Mouse (Mus musculus) CH12.LX (cell line): ENCODE data around the gene Map3k14.

Experiments
- CTCF ChIP-seq, 2 experiments: IDR thresholded peaks in 1 of 2; conservative IDR thresholded peaks in 1 of 2; 2 replicates each; pipeline ENCODE4 v1.5.1; 2011 to 2012; ENCODE audit warnings: low read depth in 2 of 2, low read length in 2 of 2, improper control_type of control experiment in 1 of 2, inconsistent platforms in 1 of 2, mild to moderate bottlenecking in 1 of 2, moderate library complexity in 1 of 2
- E2F4 ChIP-seq: IDR thresholded peaks from 2 replicates; pipeline ENCODE4 v1.6.1; 2011; ENCODE audit warnings: low read depth, low read length, improper control_type of control experiment; ENCODE audit not compliant: insufficient replicate concordance
- ELF1 ChIP-seq: IDR thresholded peaks from 2 replicates; pipeline ENCODE4 v1.6.1; 2014; ENCODE audit warnings: low read depth, mild to moderate bottlenecking, inconsistent platforms, low read length, improper control_type of control experiment
- EP300 ChIP-seq: IDR thresholded peaks from 2 replicates; pipeline ENCODE4 v1.6.1; 2011; ENCODE audit warnings: low read length, improper control_type of control experiment
- ETS1 ChIP-seq: conservative IDR thresholded peaks from 2 replicates; pipeline ENCODE4 v1.6.1; 2012; ENCODE audit warnings: low read depth, mild to moderate bottlenecking, inconsistent platforms, low read length, improper control_type of control experiment, moderate library complexity
- POLR2A ChIP-seq: IDR thresholded peaks from 2 replicates; pipeline ENCODE4 v1.6.1; 2011; ENCODE audit warnings: low read depth, mild to moderate bottlenecking, improper control_type of control experiment, low read length
- TBP ChIP-seq: conservative IDR thresholded peaks from 2 replicates; pipeline ENCODE4 v1.6.1; 2011; ENCODE audit warnings: low read depth, low read length, improper control_type of control experiment
- ZC3H11A ChIP-seq: IDR thresholded peaks from 2 replicates; pipeline ENCODE4 v1.6.1; 2012; ENCODE audit warnings: low read depth, mild to moderate bottlenecking, inconsistent platforms, low read length, improper control_type of control experiment

DNA sequence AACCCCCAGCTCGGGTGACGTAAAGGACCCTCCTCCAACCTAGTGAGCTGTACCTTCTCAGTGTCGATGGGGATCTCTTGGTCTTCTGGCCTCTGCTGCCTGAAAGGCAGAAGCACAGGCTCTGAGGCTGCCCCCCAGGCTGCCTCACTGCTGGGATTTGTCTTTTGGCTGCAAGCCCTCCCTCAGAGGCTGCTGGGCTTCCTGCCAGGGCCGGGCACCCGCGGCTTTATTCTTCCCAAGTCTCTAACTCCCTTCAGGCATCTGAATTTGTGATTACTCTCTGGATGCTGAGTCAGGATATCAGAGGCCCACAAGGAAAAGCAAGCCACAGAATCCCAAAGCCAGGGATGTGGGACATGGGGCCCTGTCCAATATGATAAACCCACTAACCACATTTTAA lies 65.6 kb downstream of the Map3k14 start:
- TF ChIP-seq POLR2A (no peak), CTCF (conservative IDR thresholded peaks at IDR 0.05 in 1 of 2, IDR thresholded peaks at IDR 0.05 in 1 of 2; ENCODE audit: low read depth in 2 of 2, low read length in 2 of 2) (no peak), E2F4 (no peak), EP300 (no peak), ELF1 (no peak), ETS1 (no peak), ZC3H11A (no peak), TBP (no peak)
